Mouse (Mus musculus) 3134 (cell line): ENCODE results near the gene Tspan14.

Experiments
- DNase-seq: peaks from one replicate; pipeline ENCODE4 v3.0.0-alpha.2; 2011; ENCODE audit warnings: low spot score; ENCODE audit not compliant: insufficient read length; ENCODE audit errors: extremely low read depth

Tspan14 gene

DNA sequence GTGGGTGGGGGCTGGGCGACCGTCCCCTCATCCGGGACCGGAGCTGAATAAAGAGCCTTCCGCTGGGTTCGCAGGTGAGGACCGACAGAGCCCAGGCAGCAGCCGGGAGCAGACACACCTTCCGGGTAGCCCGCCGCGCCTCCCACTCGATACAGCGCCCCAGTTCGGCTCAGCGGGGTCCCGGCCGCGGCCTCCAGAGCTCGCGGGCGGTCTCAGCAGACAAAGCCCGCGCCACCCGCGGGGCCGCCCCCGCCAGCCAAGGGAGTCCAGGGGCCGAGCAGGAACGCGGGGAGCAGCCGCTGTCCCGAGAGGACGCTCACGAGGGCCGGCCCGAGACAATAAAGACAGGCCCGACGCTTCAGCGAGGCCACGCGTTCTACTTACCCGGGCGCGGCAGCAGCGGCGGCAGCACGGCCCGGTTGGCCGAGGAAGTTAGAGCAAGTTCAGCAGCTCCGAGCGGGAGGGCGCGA lies at the start of gene Tspan14:
Tspan14 (minus strand) TSS at position 416 of the 470 bp plus-strand sequence.
- no peak for DNase-seq

DNA sequence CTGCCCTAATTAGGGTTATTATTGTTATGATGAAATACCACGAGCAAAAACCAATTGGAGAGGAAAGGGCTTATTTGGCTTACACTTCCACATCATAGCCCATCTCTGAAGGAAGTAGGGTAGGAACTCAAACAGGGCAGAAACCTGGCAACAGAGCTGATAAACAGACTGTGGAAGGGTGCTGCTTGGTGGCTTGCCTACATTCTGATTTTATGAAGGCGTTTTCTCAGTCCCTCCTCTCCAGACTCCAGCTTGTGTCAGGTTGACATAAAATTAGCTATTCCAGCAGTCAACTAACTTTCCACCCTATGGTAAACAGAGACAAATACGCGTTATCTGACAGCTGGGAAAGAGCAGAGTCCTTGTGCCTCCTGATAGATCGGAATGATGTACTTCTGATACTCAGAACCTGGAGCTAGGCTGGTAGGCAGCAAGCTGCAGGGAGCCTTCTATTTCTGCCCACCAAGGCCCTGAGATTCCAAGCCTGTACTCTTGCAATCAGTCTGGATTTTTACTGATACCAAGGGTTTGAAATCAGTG lies 48.2 kb upstream of the Tspan14 start:
- no peak for DNase-seq

DNA sequence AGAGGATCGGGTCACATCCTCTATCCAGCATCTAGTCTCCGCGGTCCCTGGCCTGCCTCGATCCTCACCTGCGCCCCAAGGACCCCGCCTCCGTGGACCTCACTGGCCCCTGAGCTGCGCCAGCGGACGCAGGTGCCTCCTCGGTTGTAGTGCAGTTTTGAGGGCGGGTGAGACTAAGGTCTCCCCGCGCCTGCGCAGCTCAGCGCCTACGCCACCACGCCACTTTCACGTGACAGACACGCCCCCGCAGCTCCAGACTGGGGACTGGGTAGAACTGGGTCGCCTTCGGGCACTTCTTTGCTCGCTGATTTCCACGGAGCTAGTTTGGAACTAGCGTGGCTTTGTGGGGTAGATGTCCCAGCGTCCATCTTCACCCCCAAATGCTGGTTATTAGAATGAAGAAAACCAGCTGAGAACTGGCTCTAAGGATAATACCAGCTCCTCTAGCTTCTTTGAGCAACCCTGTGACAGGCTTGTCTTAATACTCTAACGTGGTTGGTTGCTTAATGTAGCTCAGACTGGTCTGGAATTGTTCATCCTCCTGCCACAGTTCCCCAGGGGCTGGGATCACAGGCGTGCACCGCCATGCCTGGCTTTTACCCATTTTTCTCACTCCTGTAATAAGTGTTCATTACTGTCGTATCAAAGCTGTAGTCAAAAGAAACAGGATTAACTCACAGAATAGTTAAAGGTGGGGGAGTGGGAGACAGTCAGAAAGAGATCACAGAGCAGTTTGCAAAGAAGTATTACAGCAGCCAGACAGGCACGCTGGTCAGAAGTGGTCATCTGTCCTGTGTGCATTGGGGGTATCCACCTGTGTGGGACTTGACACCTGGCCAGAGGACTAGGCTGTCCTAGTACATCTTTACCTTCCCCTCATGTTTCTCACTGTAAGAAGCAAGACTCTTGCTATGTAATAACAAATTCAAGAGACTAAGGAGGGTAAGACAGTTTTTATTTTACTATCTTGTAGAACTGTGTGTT lies 47.3 kb upstream of the Tspan14 start, which contains the start of gene Fam213a:
Fam213a (minus strand) TSS at position 159 of the 984 bp plus-strand sequence.
- no peak for DNase-seq

DNA sequence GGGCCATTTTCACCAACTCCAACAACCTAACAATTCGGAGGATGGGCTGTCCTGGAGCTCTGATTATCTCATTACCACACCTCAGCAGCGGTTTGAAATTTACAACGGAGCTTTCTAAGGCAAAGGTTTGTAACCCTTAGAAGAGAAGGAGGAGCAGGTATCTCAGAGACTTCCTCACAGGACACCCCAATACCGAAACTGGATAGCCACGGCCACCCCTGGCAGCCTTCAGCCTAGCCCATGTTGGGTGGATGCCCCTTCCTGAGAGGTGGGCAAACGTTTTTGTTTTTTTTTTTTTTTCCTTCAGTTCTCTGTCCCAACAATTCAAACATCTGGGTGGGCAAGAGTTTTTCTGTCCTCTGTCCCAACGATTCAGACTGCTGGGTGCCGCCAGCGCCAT lies 46.5 kb upstream of the Tspan14 start:
- DNase-seq: no peak

DNA sequence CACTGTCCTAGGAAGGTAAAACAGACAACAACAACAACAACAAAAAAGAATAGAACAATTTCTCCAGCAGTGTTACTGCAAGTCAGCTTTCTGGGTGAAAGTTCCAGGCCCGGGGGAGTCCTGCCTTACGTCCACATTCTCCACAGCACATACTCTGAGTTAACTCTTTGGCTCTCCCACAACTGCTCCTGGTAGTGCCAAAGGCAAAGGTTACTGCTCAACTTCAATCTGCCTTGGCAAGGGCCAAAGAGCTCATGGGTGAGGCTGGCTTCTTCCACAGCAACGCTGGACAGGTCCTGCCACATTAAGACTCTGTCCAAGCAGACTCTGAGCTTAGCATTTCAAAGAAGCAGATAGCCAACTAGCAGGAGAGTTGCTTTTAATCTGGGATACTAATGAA lies 45.3 kb upstream of the Tspan14 start:
- no peak for DNase-seq

DNA sequence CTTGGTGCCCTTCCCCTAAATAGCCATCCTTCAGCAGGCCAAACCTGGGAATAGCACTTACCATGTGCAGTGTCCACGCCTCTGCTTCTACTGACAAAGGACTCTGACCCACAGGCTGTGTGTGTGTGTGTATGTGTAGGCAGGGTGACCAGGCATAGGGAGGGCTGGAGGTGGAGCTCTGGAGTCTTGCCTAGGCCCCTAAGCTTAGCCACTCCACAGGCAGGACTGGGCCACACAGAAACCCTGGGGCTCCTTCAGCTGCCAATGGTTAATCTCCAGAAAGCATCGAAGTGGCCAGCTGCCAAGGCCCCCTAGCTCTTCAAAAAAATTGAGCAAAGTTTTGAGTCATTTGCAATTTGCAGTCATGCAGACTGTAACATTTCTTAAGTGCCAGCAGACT lies 41.5 kb upstream of the Tspan14 start:
- DNase-seq: no peak

DNA sequence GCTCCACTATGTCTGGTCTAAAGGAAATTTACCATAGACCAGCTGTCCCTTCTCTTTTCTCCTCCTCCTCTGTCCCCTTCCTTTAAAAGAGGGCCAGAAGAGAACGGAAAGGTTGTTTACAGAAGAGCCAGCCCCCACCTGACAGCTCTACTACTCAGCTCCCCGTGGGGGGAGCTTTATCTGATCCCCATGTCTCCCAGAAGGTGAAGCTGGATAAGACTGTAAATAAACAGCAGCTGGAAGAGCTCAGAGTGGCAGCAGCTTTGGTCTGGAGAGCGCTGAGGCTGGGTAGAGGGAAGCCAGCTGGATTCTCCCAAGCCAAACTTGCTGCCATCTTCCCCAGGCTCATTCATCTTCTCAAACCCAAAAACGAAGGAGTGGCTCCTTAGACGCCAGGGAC lies 41.0 kb upstream of the Tspan14 start:
- no peak for DNase-seq

DNA sequence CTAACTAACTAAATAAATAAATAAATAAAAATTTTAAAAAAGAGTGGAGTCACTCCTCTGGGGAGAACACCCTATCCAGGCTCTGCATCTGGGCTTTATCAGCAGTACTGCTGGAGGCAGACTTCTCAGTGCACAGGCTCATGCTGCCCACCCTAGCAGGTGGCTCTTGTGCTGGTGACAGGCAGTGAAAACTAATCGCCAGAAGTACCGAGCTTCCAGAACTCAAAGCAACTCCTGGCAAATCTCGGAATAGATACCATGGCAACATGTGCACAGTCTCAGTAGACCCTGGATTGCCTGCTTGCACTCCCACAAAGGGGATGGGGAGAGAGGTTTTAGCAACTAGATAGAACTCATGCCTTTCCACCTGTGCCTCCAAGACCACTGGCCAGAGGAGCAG lies 40.3 kb upstream of the Tspan14 start:
- no peak for DNase-seq

DNA sequence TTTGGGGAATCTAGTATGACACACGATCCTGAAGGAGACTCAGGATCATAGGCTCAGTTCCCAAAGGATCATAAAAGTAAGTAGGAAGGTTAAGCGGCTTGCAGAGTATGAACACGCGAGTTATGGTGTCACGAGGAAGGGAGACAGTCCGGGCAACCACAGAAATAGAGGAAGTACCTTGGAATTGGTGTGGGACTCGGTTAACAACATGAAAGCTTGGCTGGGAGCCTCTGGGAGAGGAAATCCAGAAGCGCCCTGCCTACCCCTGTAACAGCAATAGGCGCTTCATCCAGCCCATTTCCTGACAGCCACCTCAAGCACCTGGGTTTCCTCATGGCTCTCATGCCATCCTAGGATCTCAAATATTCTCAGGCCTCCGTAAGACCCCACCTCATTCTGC lies 39.7 kb upstream of the Tspan14 start:
- no peak for DNase-seq

DNA sequence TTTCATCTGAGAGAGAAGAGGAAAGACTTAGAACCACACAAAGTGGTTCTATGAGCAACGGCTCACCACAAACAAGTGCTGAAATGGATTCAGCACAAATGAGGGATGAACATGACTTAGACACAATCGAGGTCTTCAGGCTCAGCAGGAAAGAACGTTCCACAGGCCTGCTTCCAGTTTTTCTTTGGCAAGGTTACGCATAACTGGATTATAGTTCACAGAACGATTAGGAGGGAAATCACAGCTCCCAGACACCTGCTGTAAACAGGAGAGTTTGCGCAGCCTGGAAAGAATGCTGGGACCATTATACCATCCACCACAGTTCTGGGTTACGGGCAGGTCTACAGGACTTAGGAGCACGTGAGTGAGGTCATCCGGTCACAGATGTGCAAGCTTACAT lies 39.1 kb upstream of the Tspan14 start:
- no peak for DNase-seq

DNA sequence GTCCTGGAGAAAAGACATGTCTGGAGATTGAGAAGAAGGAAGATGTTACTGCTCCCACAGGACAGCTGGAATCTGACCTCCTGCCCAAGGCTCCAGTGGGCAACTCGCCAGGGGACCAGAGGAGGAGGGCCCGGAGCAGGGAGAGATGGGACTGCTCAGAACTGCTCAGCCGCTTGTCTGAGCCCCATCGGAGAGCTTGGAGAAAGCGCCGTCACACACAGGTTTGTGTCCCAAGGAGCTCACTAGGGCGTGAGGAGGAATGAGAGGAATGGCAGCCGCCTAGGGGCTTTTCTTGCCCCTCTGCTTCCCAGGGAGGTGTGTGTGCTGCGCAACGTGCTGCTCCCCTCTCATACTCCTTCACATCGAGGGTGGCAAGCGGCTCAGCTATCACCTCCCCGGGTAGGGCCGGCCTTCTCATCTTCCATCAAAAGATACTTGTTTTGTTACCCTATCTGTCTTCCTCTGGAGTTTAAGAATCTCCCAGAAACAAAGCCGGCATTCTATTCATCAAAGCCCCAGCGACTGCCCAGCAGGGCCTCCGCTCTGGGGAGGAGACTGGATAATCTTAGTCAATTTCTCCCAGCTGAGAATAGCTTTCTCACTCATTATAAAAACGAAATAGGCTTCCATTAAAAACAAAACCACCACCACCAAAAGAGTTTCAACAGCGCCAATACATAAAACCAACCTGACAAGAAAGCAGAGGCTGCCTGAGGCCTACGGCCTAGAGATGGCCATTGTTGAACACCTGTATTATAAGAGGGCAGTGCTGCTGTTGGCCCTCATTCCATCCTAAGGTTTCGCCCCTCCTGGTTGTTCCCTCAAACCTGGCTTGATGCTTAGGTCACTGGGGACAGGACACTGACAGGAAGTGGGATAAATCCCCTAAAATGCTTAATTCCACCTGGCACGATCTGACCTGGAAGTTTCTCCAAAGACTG lies 37.9 kb upstream of the Tspan14 start:
- no peak for DNase-seq

DNA sequence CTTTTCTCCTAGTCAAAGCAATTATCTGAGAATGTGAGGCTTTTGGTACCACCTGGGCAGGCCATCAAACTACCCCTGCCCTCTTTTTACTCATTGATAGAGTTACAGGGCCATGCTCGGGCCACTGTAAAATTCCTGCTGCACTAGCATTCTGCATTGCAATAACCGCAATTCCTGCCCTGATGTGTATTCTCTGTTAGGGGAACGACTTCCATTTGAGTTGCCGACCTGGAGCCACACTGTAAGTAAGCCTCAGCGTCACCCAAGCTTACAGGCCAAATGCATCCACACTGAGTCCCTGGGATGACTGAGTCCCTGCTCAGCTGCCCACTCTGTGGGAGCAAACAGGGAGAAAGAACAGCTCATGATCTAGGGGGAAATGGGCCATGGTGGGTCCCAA lies 35.0 kb upstream of the Tspan14 start:
- no peak for DNase-seq

DNA sequence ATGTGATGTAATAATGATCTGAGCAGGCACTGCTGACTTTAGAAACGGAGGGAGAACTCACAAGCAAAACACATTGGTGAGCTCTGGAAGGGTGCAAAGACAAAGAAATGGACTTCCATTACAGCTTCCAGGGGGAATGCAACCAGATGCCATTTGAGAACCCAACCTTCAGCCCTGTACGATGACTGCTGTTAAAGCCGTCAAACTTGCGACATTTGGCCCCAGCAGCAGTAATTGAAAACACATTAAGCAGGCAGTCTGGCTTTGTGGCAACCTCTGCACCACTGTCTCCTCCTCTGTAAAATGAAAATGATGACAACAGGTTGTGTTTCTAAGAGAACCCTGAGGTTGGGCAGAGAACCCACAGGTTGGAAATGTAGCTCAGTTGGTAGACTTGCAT lies 34.2 kb upstream of the Tspan14 start:
- no peak for DNase-seq

DNA sequence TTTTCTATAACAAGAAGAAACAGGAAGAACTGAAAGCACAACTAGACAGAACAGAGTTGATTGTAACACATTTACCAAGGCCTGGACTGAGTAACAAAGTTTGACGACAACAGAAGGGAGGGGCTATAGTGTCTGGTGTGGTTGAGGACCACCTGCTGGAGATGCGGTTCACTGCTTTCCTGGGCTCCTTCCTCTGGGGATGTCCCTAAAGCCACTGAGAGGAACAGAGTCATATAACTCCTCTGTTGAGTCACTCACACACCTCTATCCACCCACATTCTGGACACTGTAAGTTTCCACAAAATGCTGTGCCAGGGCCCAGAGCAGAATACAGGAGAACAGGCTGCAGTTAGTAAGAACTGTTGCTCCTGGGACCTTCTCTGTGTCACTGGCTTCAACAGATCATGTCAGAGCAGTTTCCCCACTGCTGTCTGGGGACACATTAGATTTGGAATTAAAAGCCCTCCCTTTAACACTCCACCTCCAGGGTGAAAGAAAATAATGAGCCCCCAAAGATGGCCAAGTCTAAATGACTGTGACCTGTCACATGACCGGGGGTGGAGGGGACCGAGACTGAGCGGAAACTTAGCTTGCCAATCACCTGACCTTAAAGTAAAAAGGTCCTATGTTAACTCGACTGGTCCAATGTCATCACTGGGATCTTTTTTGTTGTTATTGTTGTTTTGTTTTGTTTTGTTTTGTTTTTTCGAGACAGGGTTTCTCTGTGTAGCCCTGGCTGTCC lies 33.5 kb upstream of the Tspan14 start:
- no peak for DNase-seq

DNA sequence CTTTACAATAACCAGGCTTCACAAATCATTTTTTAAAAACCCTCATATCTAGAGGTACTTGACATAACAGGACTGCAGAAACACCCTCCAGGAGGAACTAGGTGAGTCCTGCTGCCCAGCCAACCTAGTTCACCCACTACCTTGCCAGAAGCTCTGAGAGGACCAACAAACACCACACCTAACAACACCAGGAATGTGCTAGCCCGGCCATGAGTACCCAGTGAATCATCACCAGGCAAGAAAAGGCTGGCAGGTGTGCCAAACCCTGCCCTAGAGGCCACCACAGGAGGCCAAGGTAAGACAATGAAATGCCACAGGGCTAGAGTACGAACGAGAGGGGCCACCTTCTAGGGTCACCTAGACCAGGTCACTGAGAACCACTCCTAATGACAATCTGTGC lies 29.6 kb upstream of the Tspan14 start:
- DNase-seq: no peak

DNA sequence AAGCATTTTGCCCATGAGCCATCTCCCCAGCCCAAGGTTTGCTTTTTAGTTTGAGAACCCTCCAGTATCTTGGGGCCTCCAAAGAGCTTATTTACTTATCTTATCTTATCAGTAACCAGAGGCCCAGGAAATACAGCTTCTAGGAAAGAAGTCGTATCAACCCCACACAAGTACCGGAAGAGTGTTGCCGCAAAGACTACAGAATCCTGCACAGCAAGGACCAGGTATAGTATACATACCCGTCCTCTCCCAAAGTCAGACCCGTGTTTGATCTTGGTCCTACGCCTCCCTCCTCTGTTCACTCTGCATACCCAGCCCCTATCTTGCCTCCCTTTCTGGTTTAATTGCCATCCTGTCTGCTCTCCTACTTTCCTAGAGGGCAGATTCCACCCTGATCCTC lies 25.9 kb upstream of the Tspan14 start:
- DNase-seq: no peak

DNA sequence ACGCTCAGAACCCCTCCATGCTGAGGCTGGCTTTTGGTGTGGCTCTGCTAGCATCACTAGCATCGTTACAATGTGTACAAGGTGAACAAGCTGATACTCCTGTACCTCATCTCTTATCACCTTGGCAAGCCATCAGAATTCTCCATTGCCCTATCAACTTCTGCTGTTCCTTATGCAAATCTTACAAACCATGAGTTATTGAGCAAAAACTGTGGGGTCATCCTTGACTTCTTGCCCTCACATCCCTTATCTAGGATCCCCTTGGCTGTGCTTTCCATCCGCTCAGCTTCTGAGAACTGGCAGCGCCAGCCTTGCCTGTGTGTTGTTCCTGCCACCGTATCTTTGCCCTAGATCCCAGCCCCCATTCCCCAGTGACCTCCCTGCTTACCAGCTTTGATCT lies 22.2 kb upstream of the Tspan14 start:
- DNase-seq: no peak

DNA sequence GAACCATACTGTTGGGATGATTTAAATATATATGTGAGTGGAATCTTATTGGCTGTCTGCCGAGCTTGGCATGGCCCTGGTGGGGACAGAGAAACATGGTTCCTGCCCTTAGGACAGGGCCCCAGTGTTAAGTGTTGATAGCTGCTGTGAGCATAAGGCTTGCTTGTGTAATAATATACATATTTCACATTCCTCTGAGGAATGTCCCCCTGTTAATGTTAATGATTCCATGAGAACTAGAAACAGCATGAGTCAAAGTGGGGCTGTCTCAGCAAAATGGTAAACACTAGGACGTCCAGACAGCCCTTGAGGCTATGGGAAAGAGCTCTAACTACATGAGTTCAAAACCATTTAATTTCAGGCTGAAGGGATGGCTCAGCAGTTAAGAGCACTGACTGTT lies 20.6 kb upstream of the Tspan14 start:
- no peak for DNase-seq

DNA sequence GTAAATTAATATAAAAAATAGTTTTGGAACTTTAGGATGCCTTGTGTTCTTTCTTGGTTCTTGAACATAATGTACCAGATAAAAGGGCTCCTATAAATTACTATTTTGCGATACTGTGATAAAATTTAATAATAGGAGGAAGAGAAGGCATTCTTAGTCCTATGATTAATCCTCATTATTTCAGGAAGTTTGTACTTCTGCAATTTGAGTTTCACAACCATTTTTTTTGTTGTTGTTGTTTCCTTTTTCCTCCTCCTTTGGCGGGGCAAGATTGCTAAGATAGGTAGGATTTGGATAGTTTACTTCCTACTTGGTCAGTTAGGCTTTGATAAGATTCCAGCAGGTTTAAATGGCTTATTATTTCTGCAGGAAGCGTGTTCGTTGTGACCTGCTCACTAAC lies 19.0 kb upstream of the Tspan14 start:
- no peak for DNase-seq

DNA sequence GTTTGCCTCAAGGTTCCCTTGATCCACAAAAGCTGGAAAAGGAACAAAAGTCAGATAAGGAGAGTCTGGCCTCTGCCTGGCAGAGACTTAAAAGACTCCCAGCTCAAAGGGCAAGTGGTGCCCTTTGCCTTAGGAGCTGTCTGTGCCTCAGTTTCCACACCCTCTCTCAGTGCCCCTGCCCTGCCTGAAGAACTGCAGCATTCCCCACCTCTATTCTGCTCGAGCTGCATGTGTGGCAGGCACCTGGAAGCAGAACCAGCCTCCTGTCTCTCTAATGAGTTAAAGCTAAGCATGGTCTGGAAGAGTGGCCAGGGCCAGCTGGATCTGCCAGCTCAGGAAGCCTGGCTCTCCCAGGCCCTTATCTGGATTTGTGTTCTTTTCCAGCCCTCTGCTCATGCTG lies 13.1 kb upstream of the Tspan14 start:
- DNase-seq: no peak
